Mouse (Mus musculus): ENCODE results near the gene Zfp683. TPM values are rescaled to one million over a fixed set of nuclear protein-coding genes. Genes with fewer than 3 reads are reported as not detected.

Gene Zfp683
- polyA plus RNA-seq, 1 experiment: not detected

- TF ChIP-seq GATA1 (IDR thresholded peaks at IDR 0.05; ENCODE audit: borderline replicate concordance, low read length): no peak
- no peak for TF ChIP-seq FLI1 (IDR thresholded peaks at IDR 0.05; ENCODE audit: low read length)
- H3K27me3 ChIP-seq (replicated peaks): peaks cover 77% of the 10 kb centered on the region
- no peaks in the 10 kb centered on the region for H3K36me3 ChIP-seq (replicated peaks; ENCODE audit: low read length)
- 0 out of 2 replicates have a peak, but pooled peaks cover 6% of the 10 kb centered on the region for H3K4me1 ChIP-seq
- no peak overlapping the region for H3K4me3 ChIP-seq (replicated peaks)
- H3K9me3 ChIP-seq: 0 out of 2 replicates have a peak, but pooled peaks cover 3% of the 10 kb centered on the region
Observed at GRCm38 (mm10) chr4:134065431-134066004, 11.9 kb downstream of the Zfp683 start.

GRCm38 (mm10) chr4:134067383-134067782, 13.7 kb downstream of the Zfp683 start:
- no peaks in the 10 kb centered on the region for H3K36me3 ChIP-seq (replicated peaks; ENCODE audit: low read length)
- 0 out of 2 replicates have a peak, but pooled peaks cover under 1% of the 10 kb centered on the region for H3K4me1 ChIP-seq
- TF ChIP-seq GATA1 (IDR thresholded peaks at IDR 0.05; ENCODE audit: borderline replicate concordance, low read length) (no peak), FLI1 (IDR thresholded peaks at IDR 0.05; ENCODE audit: low read length) (no peak)
- 0 out of 2 replicates have a peak, but pooled peaks cover 3% of the 10 kb centered on the region for H3K9me3 ChIP-seq
- H3K4me3 ChIP-seq (replicated peaks): no peak overlapping the region
- H3K27me3 ChIP-seq (replicated peaks): peaks cover 79% of the 10 kb centered on the region

- H3K4me3 ChIP-seq (replicated peaks): no peak overlapping the region
- TF ChIP-seq FLI1 (IDR thresholded peaks at IDR 0.05; ENCODE audit: low read length): no peak
- no peak for TF ChIP-seq GATA1 (IDR thresholded peaks at IDR 0.05; ENCODE audit: borderline replicate concordance, low read length)
- H3K4me1 ChIP-seq: no peaks in the 10 kb centered on the region
- H3K27me3 ChIP-seq (replicated peaks): peaks cover 83% of the 10 kb centered on the region
- peaks cover 7% of the 10 kb centered on the region for H3K9me3 ChIP-seq
- no peaks in the 10 kb centered on the region for H3K36me3 ChIP-seq (replicated peaks; ENCODE audit: low read length)
Observed at GRCm38 (mm10) chr4:134067833-134068544, 14.4 kb downstream of the Zfp683 start.

GRCm38 (mm10) chr4:134068793-134069580, 15.3 kb downstream of the Zfp683 start:
- peaks cover 11% of the 10 kb centered on the region for H3K9me3 ChIP-seq
- peaks cover 83% of the 10 kb centered on the region for H3K27me3 ChIP-seq (replicated peaks)

GRCm38 (mm10) chr4:134078694-134079093, 25.1 kb downstream of the Zfp683 start:
- no peak overlapping the region for H3K4me3 ChIP-seq (replicated peaks)
- peaks cover 80% of the 10 kb centered on the region for H3K27me3 ChIP-seq (replicated peaks)
- H3K4me1 ChIP-seq: peaks cover 20% of the 10 kb centered on the region
- no peaks in the 10 kb centered on the region; the same call in 1 of the 2 replicates for H3K9me3 ChIP-seq
- H3K36me3 ChIP-seq (replicated peaks; ENCODE audit: low read length): no peaks in the 10 kb centered on the region
- TF ChIP-seq FLI1 (IDR thresholded peaks at IDR 0.05; ENCODE audit: low read length) (no peak), GATA1 (IDR thresholded peaks at IDR 0.05; ENCODE audit: borderline replicate concordance, low read length) (no peak)

More at GRCm38 (mm10) chr4:134068793-134069580, 15.3 kb downstream of the Zfp683 start:
- H3K4me1 ChIP-seq: no peaks in the 10 kb centered on the region
- no peak for TF ChIP-seq GATA1 (IDR thresholded peaks at IDR 0.05; ENCODE audit: borderline replicate concordance, low read length)
- no peak for TF ChIP-seq FLI1 (IDR thresholded peaks at IDR 0.05; ENCODE audit: low read length)
- no peak overlapping the region for H3K4me3 ChIP-seq (replicated peaks)
- no peaks in the 10 kb centered on the region for H3K36me3 ChIP-seq (replicated peaks; ENCODE audit: low read length)

- no peak overlapping the region for H3K4me3 ChIP-seq (replicated peaks)
- TF ChIP-seq GATA1 (IDR thresholded peaks at IDR 0.05; ENCODE audit: borderline replicate concordance, low read length) (no peak), FLI1 (IDR thresholded peaks at IDR 0.05; ENCODE audit: low read length) (no peak)
Observed at GRCm38 (mm10) chr4:134080674-134081073, 27.0 kb downstream of the Zfp683 start.

GRCm38 (mm10) chr4:134081730-134082386, 28.2 kb downstream of the Zfp683 start:
- Histone ChIP-seq H3K36me3 (replicated peaks; ENCODE audit: low read length) (no peaks in the 10 kb centered on the region), H3K27me3 (replicated peaks) (peaks cover 62% of the 10 kb centered on the region), H3K4me1 (peaks cover 24% of the 10 kb centered on the region), H3K4me3 (replicated peaks) (peak overlapping the region; percentile 90), H3K9me3 (peaks cover 5% of the 10 kb centered on the region)
- no peak for TF ChIP-seq GATA1 (IDR thresholded peaks at IDR 0.05; ENCODE audit: borderline replicate concordance, low read length)
- TF ChIP-seq FLI1 (IDR thresholded peaks at IDR 0.05; ENCODE audit: low read length): no peak

More at GRCm38 (mm10) chr4:134080674-134081073, 27.0 kb downstream of the Zfp683 start:
- Histone ChIP-seq H3K4me1 (peaks cover 20% of the 10 kb centered on the region), H3K9me3 (peaks cover 5% of the 10 kb centered on the region), H3K27me3 (replicated peaks) (peaks cover 63% of the 10 kb centered on the region), H3K36me3 (replicated peaks; ENCODE audit: low read length) (no peaks in the 10 kb centered on the region)

- Histone ChIP-seq H3K4me3 (replicated peaks) (peak overlapping the region; percentile 90), H3K9me3 (peaks cover 5% of the 10 kb centered on the region), H3K36me3 (replicated peaks; ENCODE audit: low read length) (no peaks in the 10 kb centered on the region), H3K4me1 (peaks cover 29% of the 10 kb centered on the region), H3K27me3 (replicated peaks) (peaks cover 59% of the 10 kb centered on the region)
- TF ChIP-seq GATA1 (IDR thresholded peaks at IDR 0.05; ENCODE audit: borderline replicate concordance, low read length) (no peak), FLI1 (IDR thresholded peaks at IDR 0.05; ENCODE audit: low read length) (no peak)
Observed at GRCm38 (mm10) chr4:134082460-134082859, 28.8 kb downstream of the Zfp683 start.

- H3K27me3 ChIP-seq (replicated peaks): peaks cover 48% of the 10 kb centered on the region
- peaks cover 5% of the 10 kb centered on the region for H3K9me3 ChIP-seq
- TF ChIP-seq GATA1 (IDR thresholded peaks at IDR 0.05; ENCODE audit: borderline replicate concordance, low read length): no peak
- no peak for TF ChIP-seq FLI1 (IDR thresholded peaks at IDR 0.05; ENCODE audit: low read length)
- H3K36me3 ChIP-seq (replicated peaks; ENCODE audit: low read length): no peaks in the 10 kb centered on the region
- H3K4me1 ChIP-seq: peaks cover 48% of the 10 kb centered on the region
- no peak overlapping the region for H3K4me3 ChIP-seq (replicated peaks)
Observed at GRCm38 (mm10) chr4:134084999-134085398, 31.4 kb downstream of the Zfp683 start.
